ENCODE assay signal across 7 mouse cellular contexts in the genomic region with DNA sequence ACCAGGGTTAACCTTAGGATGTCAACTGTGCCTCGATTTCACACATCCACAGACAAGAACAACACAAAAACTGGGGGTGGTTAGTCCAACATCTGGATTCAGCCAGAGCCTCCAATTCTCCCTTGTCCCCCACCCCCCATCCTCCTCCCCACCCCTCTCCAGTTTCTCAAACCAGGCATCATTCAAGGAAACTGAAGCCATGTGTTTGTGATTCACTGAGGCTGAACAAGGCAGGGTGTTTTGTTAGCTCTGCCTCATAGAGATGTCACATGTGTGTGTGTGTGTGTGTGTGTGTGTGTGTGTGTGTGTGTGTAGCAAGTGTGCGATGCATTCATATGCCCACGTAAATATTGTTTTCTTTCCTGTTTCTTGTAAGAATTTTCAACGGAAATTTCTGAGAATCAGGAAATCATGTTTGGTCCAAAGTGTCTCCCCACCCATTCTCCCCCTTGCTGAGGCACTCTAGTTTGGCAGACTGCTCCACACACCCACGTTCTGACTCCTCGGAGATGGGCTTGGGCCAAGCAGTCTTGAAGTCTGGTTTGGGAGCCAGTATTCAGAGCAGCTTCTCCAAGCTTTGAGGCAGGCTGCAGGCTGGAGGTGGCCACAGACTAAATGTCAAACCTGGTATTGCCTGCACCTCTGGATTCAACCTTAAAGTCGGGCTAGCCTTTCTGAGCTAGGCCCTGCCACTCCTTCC. TPM values are rescaled to one million over a fixed set of nuclear protein-coding genes. Genes with fewer than 3 reads are reported as not detected.
DNase-seq lines count a peak whose midpoint lies in the region; ATAC-seq lines count a peak whose summit lies in the region.

No protein-coding gene starts in this region.

- peak; percentile 97 for DNase-seq in NIH3T3 (ENCODE audit: low read depth)
- DNase-seq in embryo, embryonic 11 days, result peak; percentile 53
- DNase-seq in gastrocnemius, postnatal 4 days (ENCODE audit: low spot score in 2 of 2), result peak; percentile 63 to 81
- peak; percentile 68 to 78 for DNase-seq in kidney, postnatal 4 days
- peak; percentile 66 to 67 for DNase-seq in lung, adult 18-20 months
- DNase-seq in natural killer cell, adult 2 months (ENCODE audit: low spot score in 2 of 2), result no peak

- no peaks in the 10 kb centered on the region; the same call in 1 of the 2 replicates for H3K27me3 ChIP-seq in stomach, embryonic 15.5 days (replicated peaks)

- H3K4me1 ChIP-seq in stomach, embryonic 15.5 days, result no peaks in the 10 kb centered on the region

- H3K36me3 ChIP-seq in stomach, embryonic 15.5 days, result no peaks in the 10 kb centered on the region

- no peaks in the 10 kb centered on the region for H3K9me3 ChIP-seq in stomach, embryonic 15.5 days

- WGBS in stomach, embryonic 15.5 days, result 44% methylated on average over 7 of the region's 7 CpGs

- H3K9ac ChIP-seq in stomach, embryonic 15.5 days, result no peak overlapping the region

- no peak overlapping the region for H3K4me2 ChIP-seq in stomach, embryonic 15.5 days

- no peak overlapping the region for H3K4me3 ChIP-seq in stomach, embryonic 15.5 days (replicated peaks)

- H3K27ac ChIP-seq in stomach, embryonic 15.5 days, result peak overlapping the region; percentile 12; the same call in 1 of the 2 replicates

- no peak for ATAC-seq in stomach, embryonic 15.5 days (ENCODE audit: insufficient read depth, low FRiP score, low read depth)

RNA-seq across cellular contexts. Expression of a gene that starts 16.3 kb away (rescaled TPM):
- not detected for total RNA-seq in gastrocnemius, postnatal 4 days (2021)
- polyA plus RNA-seq in stomach, embryonic 15.5 days (2015; fragmentation: Nextera tagmentation; extraction: Ambion mirVana), result 0.08 and 0.21 TPM in 2 replicates

Comparison
In these comparisons a context has a peak if more than half of its experiments do, and no peak if none do; other contexts are left out.
1. DNase-seq: peak in NIH3T3 (single experiment), embryo, embryonic 11 days (single experiment), gastrocnemius, postnatal 4 days (2 of 2), kidney, postnatal 4 days (2 of 2) and lung, adult 18-20 months (2 of 2); none in natural killer cell, adult 2 months (0 of 2).